26 mouse cellular contexts compared by ENCODE assay signal in the genomic region with DNA sequence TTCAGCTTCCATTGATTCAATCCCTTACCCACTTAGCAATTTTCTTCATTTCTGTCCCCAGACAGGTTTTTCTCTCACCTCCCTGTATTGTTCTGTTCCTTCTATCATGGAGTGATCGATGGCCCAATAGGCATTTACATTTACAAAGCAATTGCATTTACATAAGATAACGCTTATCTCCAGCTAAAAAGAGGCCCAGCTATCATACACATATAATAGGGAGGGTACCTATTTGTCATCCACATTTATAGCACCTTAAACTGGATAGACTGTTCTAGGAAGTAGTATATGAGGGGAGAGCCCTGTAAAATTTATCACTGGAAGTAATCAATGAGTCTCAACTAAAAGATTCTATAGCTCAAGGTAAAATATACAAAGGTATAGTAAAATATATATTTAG.
"Had no signal": no experiment of that assay in that cellular context is flagged by ENCODE, and none has a peak within 500 bp of the region (broad histone marks: within the 10 kb centered on the region; RNA-seq: fewer than 3 reads in every experiment).

No protein-coding gene starts in this region.

- H3K9ac ChIP-seq: heart, embryonic 13.5 days; heart, embryonic 15.5 days; hindbrain, embryonic 13.5 days; hindbrain, embryonic 15.5 days; kidney, embryonic 15.5 days; limb, embryonic 13.5 days; limb, embryonic 15.5 days; liver, embryonic 12.5 days; liver, embryonic 14.5 days had no signal

- H3K4me2 ChIP-seq: heart, embryonic 11.5 days; heart, embryonic 13.5 days; heart, embryonic 15.5 days; hindbrain, embryonic 13.5 days; hindbrain, embryonic 15.5 days; kidney, embryonic 15.5 days; limb, embryonic 13.5 days; limb, embryonic 15.5 days; liver, embryonic 12.5 days had no signal

- H3K4me3 ChIP-seq: heart, adult 2 months; heart, embryonic 13.5 days; heart, embryonic 15.5 days; hindbrain, embryonic 13.5 days; hindbrain, embryonic 15.5 days; kidney, embryonic 15.5 days; left cerebral cortex, adult 2 months; limb, embryonic 13.5 days; limb, embryonic 15.5 days; liver, embryonic 12.5 days had no signal

- H3K9me3 ChIP-seq: heart, embryonic 13.5 days; heart, embryonic 15.5 days; hindbrain, embryonic 13.5 days; hindbrain, embryonic 15.5 days; kidney, embryonic 15.5 days; limb, embryonic 13.5 days; limb, embryonic 15.5 days; liver, embryonic 12.5 days had no signal

- H3K27ac ChIP-seq: heart, adult 2 months; heart, embryonic 13.5 days; heart, embryonic 15.5 days; hindbrain, embryonic 13.5 days; hindbrain, embryonic 15.5 days; hindbrain, postnatal 0 days; kidney, embryonic 15.5 days; kidney, postnatal 0 days; left cerebral cortex, adult 2 months; limb, embryonic 13.5 days; limb, embryonic 15.5 days; liver, embryonic 12.5 days; liver, embryonic 14.5 days had no signal

- ATAC-seq: hindbrain, postnatal 0 days; liver, embryonic 12.5 days had no signal

- H3K4me1 ChIP-seq: heart, embryonic 13.5 days; heart, embryonic 15.5 days; hindbrain, embryonic 13.5 days; hindbrain, embryonic 15.5 days; kidney, embryonic 15.5 days; limb, embryonic 13.5 days; limb, embryonic 15.5 days; liver, embryonic 12.5 days had no signal

- H3K27me3 ChIP-seq: heart, embryonic 13.5 days; heart, embryonic 15.5 days; hindbrain, embryonic 13.5 days; hindbrain, embryonic 15.5 days; limb, embryonic 15.5 days had no signal

- DNase-seq: gastrocnemius, postnatal 14 days; gastrocnemius, postnatal 36 days; heart, adult 11 months; heart, adult 2 months; heart, postnatal 14 days; heart, postnatal 36 days; kidney, adult 11 months; kidney, adult 2 months; kidney, adult 9 months; kidney, postnatal 14 days; kidney, postnatal 36 days; layer of hippocampus, adult 9-11 months; left cerebral cortex, postnatal 4 days had no signal

- H3K36me3 ChIP-seq: heart, embryonic 13.5 days; heart, embryonic 15.5 days; hindbrain, embryonic 13.5 days; hindbrain, embryonic 15.5 days; kidney, embryonic 15.5 days; limb, embryonic 13.5 days; limb, embryonic 15.5 days; liver, embryonic 12.5 days had no signal
